Mouse (Mus musculus): ENCODE results near the gene Fkbp15. TPM values are rescaled to one million over a fixed set of nuclear protein-coding genes. Genes with fewer than 3 reads are reported as not detected.

The Fkbp15 gene
- total RNA-seq, 2 experiments from 2014 or later: 37.2 to 38.8 TPM

DNA sequence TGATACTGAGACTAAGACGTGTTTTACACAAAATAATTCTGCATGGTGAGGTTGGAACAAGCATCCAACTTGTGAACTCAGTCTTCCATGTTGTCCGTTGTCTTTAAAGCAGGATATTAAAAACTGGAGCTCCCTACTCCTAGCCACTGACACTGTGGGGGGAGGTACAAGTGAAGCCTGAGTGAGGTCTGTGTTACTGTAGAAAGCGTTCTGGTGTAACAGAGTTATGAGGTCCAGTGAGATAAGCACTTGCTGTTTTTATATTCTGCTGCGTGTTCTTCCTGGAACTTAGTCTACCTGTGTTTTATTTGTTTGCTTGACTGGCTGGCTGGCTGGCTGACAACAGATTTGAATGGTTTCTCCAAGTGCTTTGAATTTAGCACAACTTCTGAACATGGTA lies 14.0 kb upstream of the Fkbp15 start:
- DNase-seq (ENCODE audit: extremely low spot score in 1 of 2, low spot score in 2 of 2): no peak
- intact Hi-C loops (cut with DNase I): no loop called here

DNA sequence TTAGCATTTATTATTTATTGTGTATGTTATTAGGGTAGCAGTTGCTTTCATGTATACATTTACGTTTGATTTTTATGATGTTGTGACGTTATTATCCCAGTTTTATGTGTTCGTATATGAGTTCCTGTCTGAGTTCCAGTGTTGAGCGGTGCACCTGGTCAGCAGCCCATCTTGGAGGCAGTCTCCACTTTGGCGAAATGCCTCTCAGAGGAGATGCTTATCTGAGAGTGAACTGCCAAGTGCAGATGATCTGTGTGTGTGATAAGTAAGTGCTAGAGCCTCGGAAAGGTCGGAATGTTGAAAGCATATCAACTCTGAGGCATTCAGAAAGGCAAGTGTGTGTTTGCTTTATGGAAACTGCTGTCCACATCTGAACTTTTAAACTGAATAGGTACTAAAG lies 13.3 kb upstream of the Fkbp15 start:
- intact Hi-C loops (cut with DNase I): no loop called here
- DNase-seq (ENCODE audit: extremely low spot score in 1 of 2, low spot score in 2 of 2): no peak

DNA sequence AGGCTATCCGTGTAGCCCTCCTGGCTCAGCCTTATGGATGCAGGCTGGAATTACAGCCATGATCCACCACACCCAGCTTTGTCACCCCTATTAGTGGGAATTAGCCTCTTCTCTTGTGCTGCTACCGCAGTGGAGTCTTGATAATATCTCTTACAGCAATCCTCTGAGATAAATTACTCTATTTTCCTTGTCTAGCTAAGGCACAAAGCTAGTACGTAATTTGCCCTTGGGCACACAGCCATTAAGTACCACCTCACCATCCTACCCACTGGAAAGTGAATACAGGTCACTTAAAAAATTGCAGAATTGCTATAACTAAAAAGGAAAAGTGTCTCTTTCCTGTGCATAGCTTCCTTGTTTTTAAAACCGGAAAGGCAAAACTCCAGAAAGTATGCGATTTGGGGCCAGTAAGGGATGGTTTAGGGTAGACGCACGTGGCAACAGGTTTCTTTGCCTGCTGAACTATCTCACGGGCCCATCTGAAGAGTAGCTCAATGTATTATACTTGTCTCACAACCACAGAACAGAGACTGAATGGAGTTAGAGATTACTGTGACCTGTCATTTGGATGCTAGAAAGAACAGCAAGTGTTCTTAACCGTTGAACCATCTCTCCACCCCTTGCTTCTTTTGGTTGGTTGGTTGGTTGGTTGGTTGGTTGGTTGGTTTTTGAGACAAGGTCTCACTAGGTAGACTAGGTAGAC lies 12.6 kb upstream of the Fkbp15 start:
- intact Hi-C loops (cut with DNase I): no loop called here
- DNase-seq (ENCODE audit: extremely low spot score in 1 of 2, low spot score in 2 of 2): no peak

DNA sequence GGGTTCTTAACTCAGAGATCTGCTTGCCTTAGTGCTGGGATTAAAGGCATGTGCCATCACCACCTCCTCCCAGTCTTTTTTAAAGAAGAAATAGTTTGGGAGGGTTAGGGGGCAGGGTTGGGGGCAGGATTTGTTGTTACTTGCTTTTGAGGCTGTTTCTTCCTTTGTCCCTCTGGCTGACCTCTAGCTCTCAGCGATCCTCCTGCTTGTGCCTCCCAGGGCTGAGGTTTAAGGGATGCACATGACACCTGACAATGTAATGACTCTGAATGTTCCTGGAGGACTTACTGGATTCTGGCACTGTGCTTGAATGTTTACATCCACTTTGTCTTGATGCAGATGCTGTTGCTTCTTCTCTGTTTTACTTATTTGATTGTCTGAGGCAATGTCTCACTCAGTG lies 12.1 kb upstream of the Fkbp15 start:
- DNase-seq (ENCODE audit: extremely low spot score in 1 of 2, low spot score in 2 of 2): no peak
- intact Hi-C loops (cut with DNase I): no loop called here

DNA sequence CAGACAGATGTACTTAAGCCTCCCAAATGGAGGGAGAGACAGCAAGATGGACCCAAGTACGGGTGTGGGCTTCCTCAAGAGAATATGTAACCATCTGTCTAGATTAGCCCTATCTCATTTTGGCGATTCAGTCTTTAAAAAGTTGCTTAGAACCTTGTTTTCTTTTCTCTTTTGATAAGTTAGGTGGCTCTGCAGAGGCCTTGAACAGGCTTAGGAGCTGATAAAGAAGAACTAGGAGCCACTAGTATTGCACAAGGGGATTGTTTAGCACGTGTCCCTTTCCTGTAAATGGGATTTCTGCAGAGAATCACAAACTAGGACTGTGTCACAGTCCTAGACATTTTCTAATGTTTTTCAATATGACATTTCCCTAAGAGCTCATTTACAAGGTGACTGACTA lies 8.7 kb upstream of the Fkbp15 start:
- DNase-seq (ENCODE audit: extremely low spot score in 1 of 2, low spot score in 2 of 2): no peak
- intact Hi-C loops (cut with DNase I): no loop called here

DNA sequence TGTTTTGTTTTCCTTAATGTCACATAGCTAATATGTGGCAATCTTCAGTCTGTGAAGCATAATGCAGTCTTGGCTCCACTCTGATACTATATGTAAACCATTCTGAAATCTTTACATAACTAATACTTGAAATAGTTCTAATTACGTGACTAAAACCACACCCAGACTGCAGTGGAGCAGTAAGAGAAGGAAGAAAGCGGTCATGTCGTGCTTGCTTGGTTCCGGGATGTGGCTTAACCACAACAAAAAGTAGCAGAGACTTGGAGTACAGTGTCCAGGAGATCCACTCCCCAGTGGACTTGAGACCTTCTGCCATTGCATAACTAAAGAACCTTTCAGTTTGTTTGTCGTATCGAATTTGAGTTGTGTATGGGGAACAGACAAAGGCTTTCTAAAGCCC lies 7.2 kb upstream of the Fkbp15 start:
- DNase-seq (ENCODE audit: extremely low spot score in 1 of 2, low spot score in 2 of 2): no peak
- intact Hi-C loops (cut with DNase I): no loop called here

DNA sequence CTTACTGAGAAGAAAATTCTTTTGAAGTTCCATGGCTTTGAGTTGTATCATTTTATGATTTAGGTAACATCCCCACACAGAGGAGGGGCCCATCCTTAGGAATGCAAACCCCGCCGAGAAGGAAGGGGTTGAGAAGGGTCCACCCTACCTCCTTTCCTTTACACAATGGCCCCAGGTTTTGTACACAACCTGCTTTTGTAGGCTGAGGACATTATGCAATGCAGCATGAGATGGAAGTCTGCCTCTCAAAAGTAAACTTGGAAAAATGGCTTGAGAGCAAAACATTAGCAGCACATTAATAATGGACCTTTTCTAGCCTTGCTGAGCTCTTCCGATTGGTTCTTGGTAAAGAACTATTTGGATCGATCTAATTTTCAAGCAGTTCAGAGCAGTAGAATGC lies 5.9 kb upstream of the Fkbp15 start:
- DNase-seq (ENCODE audit: extremely low spot score in 1 of 2, low spot score in 2 of 2): no peak
- intact Hi-C loops (cut with DNase I): no loop called here

DNA sequence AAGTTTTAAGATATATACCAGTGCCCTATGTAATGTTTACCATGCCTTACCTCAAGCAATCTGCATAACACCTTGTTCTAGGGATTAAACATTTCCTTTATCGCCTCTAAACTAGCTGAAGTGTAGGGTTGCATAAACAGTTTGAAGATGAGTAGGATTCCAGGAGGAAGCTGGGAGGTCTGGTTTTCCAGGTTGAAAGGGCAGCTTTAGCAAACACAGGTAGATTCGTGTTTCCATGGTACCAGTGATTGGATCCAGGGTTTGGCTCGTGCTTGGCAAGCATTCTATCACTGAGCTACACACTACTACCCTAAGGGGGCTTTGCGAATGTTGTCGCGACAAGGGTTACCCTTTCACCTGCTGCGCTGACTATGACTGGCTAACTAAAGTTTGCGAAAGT lies 4.0 kb upstream of the Fkbp15 start:
- intact Hi-C loops (cut with DNase I): loop anchor here (5.0 kb wide), 1 partner anchor 43 kb away; the partner anchor contains the start of genes Cdc26 and Prpf4
- DNase-seq (ENCODE audit: extremely low spot score in 1 of 2, low spot score in 2 of 2): no peak

DNA sequence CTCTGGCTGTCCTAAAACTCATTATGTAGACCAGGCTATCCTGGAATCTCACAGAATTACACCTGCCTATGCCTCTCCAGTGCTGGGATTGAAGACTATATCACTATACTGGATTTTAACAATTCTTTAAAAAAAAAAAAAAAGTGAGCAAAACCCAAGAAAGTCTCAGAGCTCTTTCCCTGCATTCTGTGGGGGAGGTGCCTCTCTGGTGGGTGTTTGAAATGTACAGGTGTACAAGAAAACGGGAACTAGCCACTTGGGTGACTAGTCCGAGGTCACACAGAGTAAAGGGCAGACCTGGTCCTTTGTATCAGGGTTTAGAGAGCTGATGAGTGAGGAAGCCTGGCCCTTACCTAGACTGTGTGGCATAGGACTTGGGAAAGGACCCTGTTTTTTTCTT lies 2.1 kb upstream of the Fkbp15 start:
- intact Hi-C loops (cut with DNase I): loop anchor here (5.0 kb wide), 1 partner anchor 45 kb away; the partner anchor contains the start of genes Cdc26 and Prpf4
- DNase-seq (ENCODE audit: extremely low spot score in 1 of 2, low spot score in 2 of 2): no peak

DNA sequence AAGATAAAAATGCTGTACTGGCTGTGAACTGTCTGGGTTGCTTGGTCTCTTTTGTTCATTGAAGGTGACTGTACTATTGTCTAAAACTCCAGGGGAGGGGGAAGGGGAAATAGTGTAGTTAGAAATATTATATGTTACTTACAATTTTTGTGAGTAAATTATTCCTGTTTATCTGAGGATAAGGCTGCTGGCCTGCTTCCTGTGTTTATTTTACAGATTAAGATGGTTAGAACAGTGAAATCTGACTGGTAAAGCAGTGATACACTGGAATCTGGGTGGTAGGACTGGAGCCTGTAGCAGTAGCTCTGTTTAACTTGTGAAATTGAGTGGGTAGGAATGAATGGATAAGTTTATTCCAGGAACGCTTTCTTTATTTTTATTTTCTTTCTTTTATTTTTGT lies 1.6 kb upstream of the Fkbp15 start:
- intact Hi-C loops (cut with DNase I): loop anchor here (5.0 kb wide), 1 partner anchor 45 kb away; the partner anchor contains the start of genes Cdc26 and Prpf4
- no peak for DNase-seq (ENCODE audit: extremely low spot score in 1 of 2, low spot score in 2 of 2)

DNA sequence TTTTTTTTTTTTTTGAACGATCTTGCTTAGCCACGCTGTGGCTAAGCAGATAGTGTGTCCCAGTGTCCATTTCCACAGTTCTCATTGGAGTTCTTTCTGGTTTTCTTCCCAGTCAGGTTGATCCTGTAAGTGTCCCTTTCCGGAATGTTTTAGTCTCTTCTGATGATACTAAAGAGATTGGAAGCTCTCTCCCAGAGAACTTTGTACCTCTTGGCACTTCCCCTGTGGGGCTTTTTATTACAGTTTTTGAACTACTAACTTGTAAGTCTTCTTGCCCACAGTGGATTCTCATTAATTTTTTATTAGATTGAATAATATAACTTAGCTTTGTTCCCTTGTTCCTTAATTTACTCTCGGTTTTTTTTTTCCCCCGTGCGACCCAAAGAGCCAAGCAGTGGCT lies 1.2 kb upstream of the Fkbp15 start:
- DNase-seq (ENCODE audit: extremely low spot score in 1 of 2, low spot score in 2 of 2): no peak
- intact Hi-C loops (cut with DNase I): loop anchor here (5.0 kb wide), 1 partner anchor 46 kb away; the partner anchor contains the start of genes Cdc26 and Prpf4

DNA sequence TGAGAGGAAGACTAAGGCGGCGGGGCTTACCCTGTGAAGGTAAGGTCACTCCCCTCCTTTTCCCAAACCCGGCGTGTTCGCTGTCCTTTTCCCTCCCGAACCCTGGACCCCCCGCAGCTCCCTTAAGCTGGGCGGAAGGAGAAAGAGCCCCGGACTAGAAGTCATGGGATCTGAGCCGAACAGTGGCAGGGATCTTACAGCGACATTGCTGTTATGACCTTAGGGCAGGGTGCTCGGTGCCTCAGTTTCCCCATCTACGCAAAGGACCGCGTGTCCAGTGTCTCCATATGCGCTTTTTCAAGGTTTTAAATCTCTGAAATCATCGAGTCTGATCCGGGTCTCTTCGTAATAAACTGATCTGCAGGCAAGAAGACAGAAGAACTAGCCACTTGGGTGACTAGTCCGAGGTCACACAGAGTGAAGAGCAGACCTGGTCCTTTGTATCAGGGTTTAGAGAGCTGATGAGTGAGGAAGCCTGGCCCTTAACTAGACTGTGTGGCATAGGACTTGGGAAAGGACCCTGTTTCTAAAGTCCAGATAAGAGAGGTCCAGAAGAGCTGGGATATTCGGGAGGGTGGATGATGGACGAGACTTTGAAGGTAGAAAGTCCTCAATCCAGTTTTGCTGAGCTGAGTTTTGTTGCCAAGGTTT lies 582 bp upstream of the Fkbp15 start:
- intact Hi-C loops (cut with DNase I): loop anchor here (5.0 kb wide), 1 partner anchor 46 kb away; the partner anchor contains the start of genes Cdc26 and Prpf4
- no peak for DNase-seq (ENCODE audit: extremely low spot score in 1 of 2, low spot score in 2 of 2)

DNA sequence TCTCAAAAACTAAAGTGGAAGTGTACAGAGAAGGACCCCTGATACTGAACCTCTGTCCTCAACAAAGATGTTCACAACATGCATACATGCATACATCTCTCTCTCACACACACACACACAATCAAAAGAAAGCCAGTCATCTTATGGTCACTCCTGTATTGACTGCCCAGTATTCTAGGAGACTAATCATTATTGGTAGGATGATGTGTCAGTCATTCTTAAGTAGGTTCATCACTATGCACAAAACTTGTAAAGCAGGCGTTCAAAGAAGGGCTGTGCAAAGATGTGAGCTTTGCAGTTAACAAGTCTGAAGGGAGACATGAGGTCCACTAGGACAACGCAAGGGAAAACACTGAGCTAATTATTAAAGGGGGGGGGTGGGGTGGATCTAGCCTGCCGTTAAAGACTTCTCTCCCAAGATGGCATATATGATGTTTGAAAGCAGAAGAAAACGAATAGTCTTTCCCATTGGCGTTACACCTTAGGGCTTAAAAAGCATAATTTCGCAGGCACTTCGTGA lies 1.0 kb downstream of the Fkbp15 start:
- no peak for DNase-seq (ENCODE audit: extremely low spot score in 1 of 2, low spot score in 2 of 2)
- intact Hi-C loops (cut with DNase I): no loop called here

DNA sequence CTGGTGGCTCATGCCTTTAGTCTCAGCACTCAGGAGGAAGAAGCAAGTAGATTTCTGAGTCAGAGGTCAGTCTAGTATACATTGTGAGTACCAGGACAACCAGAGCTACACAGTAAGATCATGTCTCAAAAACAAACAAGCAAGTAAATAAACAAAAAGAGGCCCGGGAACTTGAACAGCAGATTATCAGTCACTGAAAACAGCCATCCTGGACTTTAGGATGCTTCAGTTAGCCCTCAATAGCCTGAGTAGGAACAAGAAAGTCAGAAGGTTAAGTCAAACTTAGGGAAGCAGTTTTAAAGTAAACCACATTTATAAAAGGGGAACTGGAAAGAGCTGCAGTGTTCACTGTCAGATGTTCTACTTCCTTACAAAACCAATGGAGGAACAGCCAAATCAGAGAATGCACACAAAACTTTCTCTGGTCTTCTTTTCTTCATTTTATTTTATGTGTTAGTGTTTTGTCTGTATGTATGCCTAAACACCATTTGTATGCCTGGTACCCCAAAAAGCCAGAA lies 2.7 kb downstream of the Fkbp15 start:
- DNase-seq (ENCODE audit: extremely low spot score in 1 of 2, low spot score in 2 of 2): no peak
- intact Hi-C loops (cut with DNase I): no loop called here

DNA sequence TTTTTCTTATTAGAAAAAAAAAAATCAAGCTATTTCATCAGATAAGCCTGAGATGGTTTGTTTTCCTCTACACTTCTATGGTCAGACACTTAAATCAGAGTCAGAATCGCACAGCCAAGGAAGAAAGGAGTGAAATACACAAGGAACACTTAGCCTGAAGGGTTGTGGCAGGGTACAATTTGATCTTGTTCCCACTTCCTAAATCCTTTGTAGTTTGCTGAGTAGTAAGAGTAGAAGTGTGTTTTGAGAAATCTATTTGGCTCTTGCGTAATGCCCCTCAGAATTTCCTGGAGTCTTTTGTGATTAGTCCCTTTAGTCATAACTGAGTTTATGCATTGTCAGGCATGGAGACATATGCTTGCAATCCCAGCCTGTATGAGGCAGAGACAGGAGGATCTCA lies 11.0 kb downstream of the Fkbp15 start:
- no peak for DNase-seq (ENCODE audit: extremely low spot score in 1 of 2, low spot score in 2 of 2)
- intact Hi-C loops (cut with DNase I): no loop called here

DNA sequence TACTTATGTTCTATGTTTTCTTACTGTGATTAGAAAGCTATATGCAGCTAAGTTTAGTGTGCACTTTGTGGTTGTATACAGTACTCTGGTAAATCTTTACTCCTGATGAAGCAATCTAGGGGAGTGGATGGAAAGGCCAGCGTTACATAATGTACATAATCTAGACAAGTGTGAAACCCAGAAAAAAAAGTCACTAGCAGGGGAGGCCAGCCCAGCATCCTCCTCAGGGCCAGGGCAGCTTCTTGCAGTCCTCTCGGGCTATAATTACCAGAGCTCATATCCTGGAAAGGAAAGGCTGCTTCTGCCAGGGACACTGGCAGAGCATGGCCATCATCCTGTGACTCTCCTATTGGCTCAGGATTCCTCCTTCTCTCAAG lies 12.0 kb downstream of the Fkbp15 start:
- no peak for DNase-seq (ENCODE audit: extremely low spot score in 1 of 2, low spot score in 2 of 2)
- intact Hi-C loops (cut with DNase I): no loop called here

DNA sequence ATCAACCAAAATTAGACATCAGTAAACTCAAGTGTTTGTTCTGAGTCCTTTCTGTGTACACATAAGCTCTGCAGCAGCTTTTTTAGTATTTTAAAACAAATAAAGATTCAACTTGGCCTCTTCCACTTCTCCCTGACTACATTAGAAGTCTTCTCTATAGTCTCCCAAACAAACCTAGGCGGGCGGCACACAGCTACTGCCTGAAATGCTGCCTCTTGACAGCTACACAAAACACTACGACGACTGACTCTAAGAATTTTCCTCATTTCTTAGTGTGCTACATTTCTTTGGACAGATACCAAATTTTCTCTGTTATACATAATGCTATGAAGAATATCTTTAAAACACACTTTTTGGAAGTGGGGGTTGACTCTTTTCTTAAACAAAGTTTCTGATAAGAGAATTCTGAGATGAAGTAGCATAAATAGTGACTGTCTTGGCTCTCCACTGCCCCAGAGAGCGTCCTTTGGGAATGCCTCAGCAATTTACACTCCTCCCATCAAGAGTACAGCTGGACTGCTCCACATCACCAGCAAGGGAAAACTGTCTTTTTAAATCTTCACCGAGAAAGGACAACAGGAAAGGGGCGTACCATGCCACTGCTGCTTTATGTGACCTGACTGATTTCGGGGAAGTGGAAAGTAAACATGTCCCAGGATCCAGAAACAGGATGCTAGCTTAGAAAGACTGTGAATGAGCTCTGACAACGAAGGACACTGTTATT lies 12.6 kb downstream of the Fkbp15 start:
- intact Hi-C loops (cut with DNase I): no loop called here
- no peak for DNase-seq (ENCODE audit: extremely low spot score in 1 of 2, low spot score in 2 of 2)

DNA sequence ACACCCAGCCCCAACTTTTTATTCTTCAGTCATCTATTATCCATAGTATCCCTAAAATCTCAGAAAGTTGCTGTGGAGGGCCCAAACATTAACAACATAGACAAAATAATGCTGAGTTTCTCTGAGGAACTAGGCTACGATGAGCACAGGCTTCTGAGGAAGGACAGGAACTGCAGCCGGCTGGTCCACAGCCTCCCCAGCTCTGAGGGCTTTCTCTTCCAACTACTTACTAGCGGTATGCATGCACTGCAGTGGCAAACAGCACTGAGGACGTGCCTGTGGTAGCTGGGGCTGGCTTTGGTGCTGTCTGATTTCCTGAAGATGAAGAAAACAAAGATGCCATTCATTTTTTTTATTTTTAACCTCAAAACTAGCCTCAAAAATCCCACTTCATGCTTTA lies 14.5 kb downstream of the Fkbp15 start:
- intact Hi-C loops (cut with DNase I): no loop called here
- DNase-seq (ENCODE audit: extremely low spot score in 1 of 2, low spot score in 2 of 2): no peak

DNA sequence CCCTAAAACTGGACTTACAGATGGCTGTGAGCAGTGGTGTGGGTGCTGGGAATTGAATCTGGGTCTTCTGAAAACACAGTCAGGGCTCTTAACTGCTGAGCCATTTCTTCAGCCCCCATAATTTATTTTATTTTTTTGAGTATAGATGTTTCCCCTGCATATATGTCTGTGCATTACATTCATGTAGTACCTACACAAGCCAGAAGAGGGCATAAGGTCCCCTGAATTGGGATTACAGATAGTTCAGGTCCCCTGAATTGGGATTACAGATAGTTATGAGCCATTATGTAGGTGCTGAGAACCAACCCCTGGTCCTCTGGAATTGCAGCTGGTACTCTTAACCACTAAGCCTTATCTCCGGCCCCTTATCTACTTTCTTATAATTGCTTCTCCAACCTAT lies 16.3 kb downstream of the Fkbp15 start:
- no peak for DNase-seq (ENCODE audit: extremely low spot score in 1 of 2, low spot score in 2 of 2)

More for the DNA sequence above, 16.3 kb downstream of the Fkbp15 start:
- intact Hi-C loops (cut with DNase I): no loop called here
